Mouse (Mus musculus): ENCODE data around the gene Cnbp.

DNA sequence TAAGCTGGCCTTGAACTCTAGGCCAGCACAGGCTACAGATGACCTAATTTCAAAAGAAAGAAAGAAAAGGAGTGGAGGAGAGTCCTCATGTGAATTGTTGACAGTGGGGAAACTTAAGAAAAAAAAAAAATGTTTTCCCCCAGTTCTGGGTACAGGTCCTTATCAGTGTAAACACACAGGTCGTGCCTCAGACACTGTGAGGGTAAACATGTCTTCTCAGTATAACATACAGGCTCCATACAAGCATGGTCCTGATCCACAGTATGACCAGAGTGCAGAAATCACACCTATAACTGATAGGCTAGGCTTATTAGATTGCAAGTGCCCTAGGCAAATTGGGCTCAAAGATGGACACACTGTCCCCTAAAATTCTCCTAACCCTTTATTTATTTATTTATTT, 19.5 kb upstream of the Cnbp start:
- TF ChIP-seq CTCF (IDR thresholded peaks at IDR 0.05; ENCODE audit: low read depth, low read length) (no peak), POLR2A (IDR thresholded peaks at IDR 0.05; ENCODE audit: borderline replicate concordance, low read depth, low read length) (no peak)

Measured in bone marrow macrophage, adult 2 months (primary cell).